Mouse (Mus musculus) NIH3T3 (cell line): ENCODE data around the gene Rasgrp3.

ENCODE experiments used
- DNase-seq: peaks from one replicate; pipeline ENCODE4 v3.0.0-alpha.2; 2012; ENCODE audit warnings: low read depth

Gene Rasgrp3

GRCm38 (mm10) chr17:75503031-75503430, 67.3 kb downstream of the Rasgrp3 start:
- no peak for DNase-seq

DNA sequence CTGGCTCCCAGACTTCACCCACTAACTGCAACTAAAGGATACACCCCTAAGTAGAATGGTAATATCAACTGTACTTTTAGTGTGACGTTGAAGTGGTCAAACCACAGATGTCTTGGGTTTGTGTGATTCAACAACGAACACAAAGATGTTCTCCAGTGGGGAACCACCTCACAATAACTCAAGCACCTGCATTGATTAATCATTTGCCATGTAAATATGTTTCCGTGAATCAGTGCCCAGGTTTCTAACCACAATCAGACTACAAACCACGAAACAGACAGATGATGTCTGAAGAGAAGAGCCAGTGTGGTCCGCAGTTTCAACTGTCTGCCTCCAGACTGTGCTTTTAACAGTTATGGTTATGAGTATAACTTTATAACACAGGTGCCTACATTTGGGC, 69.4 kb downstream of the Rasgrp3 start:
- no peak for DNase-seq

DNA sequence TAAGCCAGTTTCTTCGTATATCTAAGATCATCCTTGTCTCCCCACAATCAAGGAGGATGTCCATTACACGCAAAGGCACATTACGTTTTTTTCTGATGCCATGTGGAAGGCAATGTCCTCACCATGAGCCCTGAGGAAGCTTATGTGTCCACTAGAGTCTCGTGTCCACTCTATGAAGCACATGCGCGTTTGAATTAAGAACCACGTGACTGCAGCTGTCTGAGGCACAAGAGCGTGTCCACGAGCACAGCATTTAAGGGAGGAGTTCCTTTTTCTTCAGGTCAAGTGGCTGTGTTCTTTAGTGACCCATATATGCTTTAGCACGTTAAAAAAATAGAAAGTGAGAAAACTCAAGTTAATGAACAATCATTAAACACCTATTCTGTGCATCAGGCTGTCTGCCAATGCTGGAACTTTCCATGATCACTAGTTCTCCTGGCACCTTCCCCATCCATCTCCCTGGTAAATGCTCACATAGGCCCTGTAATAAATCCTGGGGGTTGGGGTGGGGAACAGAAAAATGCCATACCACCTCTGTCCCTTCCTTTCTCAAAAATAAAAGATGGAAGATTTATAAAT, 70.5 kb downstream of the Rasgrp3 start:
- no peak for DNase-seq

DNA sequence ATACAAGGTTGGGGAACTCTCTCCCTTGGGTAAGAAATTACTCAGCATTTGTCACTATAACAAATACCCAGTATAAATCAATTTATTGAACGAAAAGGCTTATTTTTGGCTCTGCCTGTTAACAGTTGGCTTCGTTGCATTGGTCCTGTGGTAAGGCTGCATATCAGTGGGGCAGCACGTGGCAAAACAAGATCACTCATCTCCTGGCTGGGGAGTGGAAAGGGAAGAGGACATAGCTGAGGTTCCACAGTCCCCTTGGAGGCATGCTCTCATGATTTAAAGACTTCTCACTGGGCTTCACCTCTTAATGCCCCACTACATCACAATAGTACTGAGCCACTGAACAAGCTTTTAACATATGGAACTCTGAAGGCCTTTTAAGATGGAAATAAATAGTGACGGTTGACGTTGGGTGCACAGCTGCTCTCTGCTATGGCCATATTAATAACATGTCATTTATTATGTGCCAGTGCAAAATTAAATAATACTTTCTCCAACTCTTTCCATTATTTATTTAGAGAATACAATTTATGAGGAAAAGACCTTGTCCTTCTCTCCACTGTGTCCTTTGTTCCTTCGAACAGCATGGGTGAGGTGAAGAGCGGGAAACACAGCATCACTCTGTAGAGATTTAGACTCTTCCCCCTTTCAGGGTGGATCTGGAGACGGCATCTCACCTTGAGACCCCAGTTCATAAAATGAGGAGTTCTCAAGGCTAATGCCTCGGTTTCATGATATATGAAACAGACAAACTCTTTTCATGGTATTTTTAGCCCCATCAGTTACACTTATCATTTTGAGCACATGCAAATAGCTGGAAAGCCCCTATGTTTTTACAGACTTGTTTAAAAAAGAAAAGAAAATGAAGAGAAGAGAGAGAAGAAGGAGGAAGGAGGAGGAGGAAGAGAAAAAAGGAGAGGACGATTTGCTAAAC, 71.3 kb downstream of the Rasgrp3 start:
- peak; percentile 34 for DNase-seq

GRCm38 (mm10) chr17:75509257-75509656, 73.6 kb downstream of the Rasgrp3 start:
- DNase-seq, result no peak

GRCm38 (mm10) chr17:75516591-75516990, 80.9 kb downstream of the Rasgrp3 start:
- peak; percentile 79 for DNase-seq

- DNase-seq, result no peak
These were observed 82.6 kb downstream of the Rasgrp3 start for GRCm38 (mm10) chr17:75518181-75518901.

DNA sequence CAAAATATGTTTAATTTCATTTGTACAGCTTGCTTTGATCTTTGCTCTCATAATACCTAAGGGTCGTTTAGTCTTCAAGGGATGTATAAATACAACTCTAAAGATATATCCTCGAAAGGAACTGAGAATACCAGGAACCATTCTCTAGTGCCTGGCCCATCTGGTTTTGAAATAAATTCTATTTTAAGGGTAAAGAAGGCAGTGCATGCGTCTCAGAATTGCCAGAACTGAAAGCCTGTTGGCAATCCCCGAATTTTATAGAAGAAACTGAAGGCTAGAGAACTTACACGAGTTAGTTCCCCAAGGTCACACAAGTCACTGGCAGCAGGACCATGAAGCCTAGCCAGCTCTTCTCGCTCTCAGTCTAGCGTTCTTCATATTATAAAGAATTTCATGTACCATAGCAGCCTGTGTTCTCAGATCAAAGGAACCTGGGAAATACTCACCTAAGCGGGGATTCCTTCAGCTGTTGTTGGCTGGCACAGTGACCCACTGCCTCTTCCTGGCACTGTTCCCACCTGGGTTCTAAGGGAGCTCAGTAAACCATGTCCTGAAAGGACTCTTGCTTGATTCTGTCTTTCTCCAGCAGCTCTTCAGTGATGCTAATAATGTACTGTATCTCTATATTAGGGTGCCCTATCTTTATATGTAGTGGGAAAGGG, 83.7 kb downstream of the Rasgrp3 start:
- DNase-seq, result no peak

GRCm38 (mm10) chr17:75521236-75521842, 85.6 kb downstream of the Rasgrp3 start:
- DNase-seq, result no peak

- peak; percentile 98 for DNase-seq
These were observed 86.8 kb downstream of the Rasgrp3 start for GRCm38 (mm10) chr17:75522347-75523065.

- no peak for DNase-seq
These were observed 88.1 kb downstream of the Rasgrp3 start for GRCm38 (mm10) chr17:75523812-75524211.

- DNase-seq, result no peak
These were observed 90.7 kb downstream of the Rasgrp3 start for GRCm38 (mm10) chr17:75526411-75526810.

DNA sequence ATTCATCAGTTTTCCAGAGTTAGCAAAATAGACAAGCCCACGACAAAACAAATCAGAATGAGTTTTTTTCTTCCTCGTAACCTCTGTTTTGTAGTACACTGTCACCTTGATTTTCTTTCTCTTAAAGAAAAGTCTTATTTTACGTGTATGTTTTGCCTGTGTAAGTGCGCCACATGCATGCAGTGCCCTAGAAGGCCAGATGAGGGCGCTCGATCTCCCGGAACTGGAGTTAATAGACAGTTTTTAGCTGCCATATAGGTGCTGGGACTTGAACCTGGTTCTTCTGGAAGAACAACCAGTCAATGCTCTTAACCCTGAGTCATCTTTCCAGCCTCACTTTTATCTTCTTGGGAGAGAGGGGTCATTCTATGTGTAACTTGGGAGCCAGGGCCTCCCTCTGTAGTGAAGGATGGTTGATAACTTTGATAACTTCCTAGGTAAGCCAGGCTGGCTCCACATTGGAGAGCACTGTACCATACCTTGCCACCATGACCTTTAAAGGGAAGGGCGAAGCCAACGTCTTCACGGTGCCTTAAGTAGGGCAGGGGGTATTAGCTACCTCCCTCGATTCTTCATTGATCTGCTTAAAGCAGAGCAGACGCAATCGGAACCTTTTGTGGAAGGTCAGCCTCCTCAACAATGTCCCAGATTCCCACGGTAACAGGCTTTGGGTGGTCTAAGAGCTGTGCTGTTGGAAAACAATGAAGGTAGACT, 93.7 kb downstream of the Rasgrp3 start:
- DNase-seq, result no peak

GRCm38 (mm10) chr17:75532469-75532986, 96.8 kb downstream of the Rasgrp3 start:
- no peak for DNase-seq

- DNase-seq, result no peak
These were observed 98.8 kb downstream of the Rasgrp3 start for GRCm38 (mm10) chr17:75534314-75535020.

GRCm38 (mm10) chr17:75535612-75536011, 99.9 kb downstream of the Rasgrp3 start:
- no peak for DNase-seq

- peak; percentile 90 for DNase-seq
These were observed 100.8 kb downstream of the Rasgrp3 start for GRCm38 (mm10) chr17:75536396-75537049.

GRCm38 (mm10) chr17:75537050-75537445, 101.4 kb downstream of the Rasgrp3 start:
- no peak for DNase-seq

DNA sequence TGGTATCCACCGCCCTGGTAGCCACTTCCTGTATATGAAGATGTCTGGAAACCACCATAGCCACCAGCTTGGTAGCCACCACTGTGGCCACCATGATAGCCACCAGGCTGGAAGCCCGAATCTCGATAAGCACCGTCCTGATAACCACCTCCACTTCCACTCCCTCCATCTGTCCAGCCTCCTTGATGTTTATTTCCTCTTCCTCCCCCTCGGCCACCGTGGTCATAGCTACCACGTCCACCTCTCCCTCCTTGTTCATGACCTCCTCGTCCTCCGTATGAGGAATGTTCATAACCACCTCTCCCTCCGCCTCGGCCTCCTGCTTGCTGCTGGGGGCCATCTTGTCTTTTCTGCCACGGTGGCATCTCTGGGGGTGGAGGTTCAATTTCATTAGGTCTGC, 102.7 kb downstream of the Rasgrp3 start:
- DNase-seq, result no peak
